Mouse (Mus musculus): ENCODE data around the gene Mfsd4b2.
A peak's percentile ranks its signal among the peaks of the same experiment; 100 is the strongest.

The Mfsd4b2 gene

GRCm38 (mm10) chr10:39893702-39894697 is 32.7 kb downstream of the Mfsd4b2 start:
- DNase-seq (ENCODE audit: low spot score) = peak; percentile 69

GRCm38 (mm10) chr10:39888621-39889020 is 38.1 kb downstream of the Mfsd4b2 start:
- DNase-seq (ENCODE audit: low spot score) = peak; percentile 47
